Mouse (Mus musculus): ENCODE results near the gene Nop53. TPM values are rescaled to one million over a fixed set of nuclear protein-coding genes. Genes with fewer than 3 reads are reported as not detected.

Nop53 gene
- total RNA-seq (2021): 100 to 1,000 TPM in 1 of 2 experiments, 10 to 100 TPM in 1; 98.5 to 104 TPM

- DNase-seq (ENCODE audit: low spot score in 2 of 2): peak; percentile 98
- intact Hi-C loops (cut with DNase I): loop anchor here (2.0 kb wide), 1 partner anchor 23 kb away; the partner anchor contains the start of gene Selenow
These were observed at the start of gene Nop53 for GRCm38 (mm10) chr7:15945721-15946536. Gene Nop53 (minus strand): TSS chr7:15946074.

GRCm38 (mm10) chr7:15993789-15994188 lies 47.9 kb upstream of the Nop53 start:
- DNase-seq (ENCODE audit: low spot score in 2 of 2): no peak
- intact Hi-C loops (cut with DNase I): no loop called here

DNA sequence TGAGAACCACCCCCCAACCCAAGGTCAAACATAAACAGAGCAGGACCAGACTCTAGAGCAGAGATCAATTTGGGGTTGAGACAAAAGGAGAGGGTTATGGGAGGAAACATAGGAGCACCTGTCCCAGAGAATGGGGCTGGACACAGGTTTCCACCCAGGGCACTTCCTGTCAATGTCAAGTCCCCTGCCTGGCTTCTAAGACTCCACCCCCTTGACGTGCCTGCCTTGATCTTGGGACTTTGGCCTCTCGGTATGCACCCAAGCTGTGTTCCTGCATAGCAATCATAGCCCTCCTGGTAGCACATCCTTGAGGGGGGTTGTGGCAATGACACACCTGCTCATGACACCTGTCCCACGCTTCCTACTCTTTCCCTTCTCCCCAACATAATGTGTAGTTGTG lies 47.3 kb upstream of the Nop53 start:
- DNase-seq (ENCODE audit: low spot score in 2 of 2): no peak
- intact Hi-C loops (cut with DNase I): no loop called here

DNA sequence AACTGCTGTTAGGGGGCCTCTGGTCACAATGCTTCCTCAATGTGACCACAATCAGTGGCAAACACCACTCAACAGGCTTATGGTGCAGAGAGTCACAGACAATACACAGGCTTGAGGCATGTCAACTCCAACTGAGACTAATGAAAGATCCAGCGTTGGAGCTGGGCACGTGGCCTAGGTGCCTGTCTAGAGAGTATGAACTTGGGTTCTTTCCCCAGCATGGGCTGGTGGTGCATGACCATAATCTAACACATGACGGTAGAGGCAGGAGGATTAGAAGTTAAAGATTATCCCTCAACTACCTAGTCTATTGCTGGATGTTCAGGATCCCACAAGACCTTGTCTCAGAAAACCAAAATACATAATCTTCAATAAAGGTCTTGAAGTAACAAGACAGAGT lies 45.9 kb upstream of the Nop53 start:
- intact Hi-C loops (cut with DNase I): no loop called here
- DNase-seq (ENCODE audit: low spot score in 2 of 2): no peak

GRCm38 (mm10) chr7:15987661-15988356 lies 41.9 kb upstream of the Nop53 start:
- intact Hi-C loops (cut with DNase I): loop anchor here (10.0 kb wide), 1 partner anchor 167 kb away; no protein-coding TSS in a partner anchor
- DNase-seq (ENCODE audit: low spot score in 2 of 2): peak in 1 of 2 experiments; percentile 47

DNA sequence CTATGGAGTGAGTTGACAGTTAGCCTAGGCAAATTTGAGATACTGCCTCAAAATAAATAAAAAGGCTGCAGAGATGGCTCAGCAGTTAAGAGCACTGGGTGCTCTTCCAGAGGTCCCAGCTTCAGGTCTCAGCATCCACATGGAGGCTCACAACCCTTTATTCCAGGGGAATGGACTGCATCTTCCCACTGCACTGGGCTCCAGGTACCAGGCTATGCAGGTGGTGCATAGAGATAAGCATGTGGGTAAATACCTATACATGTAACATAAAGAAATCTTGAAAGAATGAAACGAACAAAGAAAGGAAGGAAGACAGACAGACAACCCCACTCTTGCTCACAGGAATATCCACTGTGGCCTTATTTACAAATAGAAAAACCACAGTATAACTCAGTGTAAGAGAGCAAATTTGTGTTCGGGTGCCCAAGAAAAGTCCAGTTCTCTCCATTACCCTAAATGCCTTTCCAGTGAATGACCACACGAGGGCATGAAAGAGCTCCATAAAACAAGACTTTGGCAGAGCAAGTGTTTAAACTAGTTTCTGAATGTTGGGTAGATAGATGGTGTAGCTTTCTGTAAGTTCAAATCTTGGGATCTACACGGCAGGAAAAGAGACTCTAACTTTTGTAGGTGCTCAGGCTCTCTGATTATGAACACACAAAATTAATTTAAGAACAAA lies 37.0 kb upstream of the Nop53 start:
- peak; percentile 35 to 59 for DNase-seq (ENCODE audit: low spot score in 2 of 2)
- intact Hi-C loops (cut with DNase I): loop anchor here (1.0 to 10.0 kb wide), 2 partner anchors 69 to 172 kb away; no protein-coding TSS in a partner anchor

DNA sequence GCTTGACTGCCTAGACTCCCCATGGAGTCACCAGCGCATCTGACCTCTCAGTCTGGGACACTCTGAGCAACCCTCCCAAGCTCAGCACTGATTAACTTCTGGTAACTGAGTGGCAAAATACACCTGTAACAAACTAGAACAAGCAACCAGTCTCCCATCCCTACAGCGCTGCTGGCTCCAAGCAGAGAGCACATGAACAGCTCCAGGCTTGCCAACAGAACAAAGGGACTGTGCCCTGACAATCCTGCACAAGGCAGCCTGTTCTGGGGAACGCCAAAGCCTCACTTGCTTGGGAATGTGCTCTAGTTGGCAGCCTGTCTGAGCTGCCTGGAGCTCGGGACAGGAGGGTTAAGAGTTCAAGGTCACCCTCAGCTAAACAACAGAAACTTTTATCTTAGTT lies 35.7 kb upstream of the Nop53 start:
- intact Hi-C loops (cut with DNase I): loop anchor here (10.0 kb wide), 1 partner anchor 173 kb away; no protein-coding TSS in a partner anchor
- DNase-seq (ENCODE audit: low spot score in 2 of 2): no peak

- peak in 1 of 2 experiments; percentile 58 for DNase-seq (ENCODE audit: low spot score in 2 of 2)
- intact Hi-C loops (cut with DNase I): loop anchor here (10.0 kb wide), 1 partner anchor 175 kb away; no protein-coding TSS in a partner anchor
These were observed 34.4 kb upstream of the Nop53 start for GRCm38 (mm10) chr7:15980246-15980645.

- intact Hi-C loops (cut with DNase I): no loop called here
- peak in 1 of 2 experiments; percentile 35 for DNase-seq (ENCODE audit: low spot score in 2 of 2)
These were observed 30.0 kb upstream of the Nop53 start for GRCm38 (mm10) chr7:15975904-15976303.

DNA sequence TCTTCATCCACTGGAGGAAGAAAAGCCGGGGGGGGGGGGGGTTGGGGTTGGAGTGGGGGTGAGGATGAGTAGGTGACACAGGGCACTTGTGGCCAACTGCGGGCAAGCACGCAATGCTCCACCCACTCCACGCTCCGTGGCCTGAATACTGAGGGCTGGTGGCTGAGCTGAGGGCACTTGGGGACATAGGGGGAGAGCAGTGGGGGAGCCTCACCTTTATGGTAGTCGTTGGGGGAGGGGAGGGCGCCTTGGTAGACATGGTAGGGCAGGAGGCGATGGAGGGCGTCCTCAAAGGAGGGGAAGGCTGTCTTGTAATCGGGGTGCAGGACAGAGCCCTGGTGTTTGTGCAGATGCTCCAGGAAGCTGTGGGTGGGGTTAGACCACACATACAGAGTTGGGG lies 29.6 kb upstream of the Nop53 start:
- intact Hi-C loops (cut with DNase I): no loop called here
- DNase-seq (ENCODE audit: low spot score in 2 of 2): no peak

- peak; percentile 60 to 69 for DNase-seq (ENCODE audit: low spot score in 2 of 2)
- intact Hi-C loops (cut with DNase I): no loop called here
These were observed 28.8 kb upstream of the Nop53 start for GRCm38 (mm10) chr7:15974712-15975111.

- no peak for DNase-seq (ENCODE audit: low spot score in 2 of 2)
- intact Hi-C loops (cut with DNase I): no loop called here
These were observed 26.4 kb upstream of the Nop53 start for GRCm38 (mm10) chr7:15972247-15972646.

DNA sequence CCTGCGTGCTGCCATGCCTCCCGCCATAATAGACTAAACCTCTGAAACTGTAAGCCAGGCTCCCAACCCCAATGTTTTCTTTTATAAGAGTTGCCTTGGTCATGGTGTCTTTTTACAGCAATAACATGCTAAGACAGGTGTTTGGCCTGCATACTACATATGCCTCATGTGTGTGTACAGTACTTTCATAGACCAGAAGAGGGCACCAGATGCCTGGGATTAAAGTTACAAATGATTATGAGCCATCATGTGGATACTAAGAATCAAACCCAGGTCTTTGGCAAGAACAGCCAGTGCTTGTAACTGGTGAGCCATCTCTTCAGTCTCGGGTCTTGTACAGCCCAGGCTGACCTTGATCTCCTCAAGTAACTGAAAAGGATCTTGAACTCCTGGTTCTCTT lies 23.8 kb upstream of the Nop53 start:
- intact Hi-C loops (cut with DNase I): no loop called here
- DNase-seq (ENCODE audit: low spot score in 2 of 2): no peak

- intact Hi-C loops (cut with DNase I): no loop called here
- DNase-seq (ENCODE audit: low spot score in 2 of 2): no peak
These were observed 22.4 kb upstream of the Nop53 start for GRCm38 (mm10) chr7:15968322-15968721.

DNA sequence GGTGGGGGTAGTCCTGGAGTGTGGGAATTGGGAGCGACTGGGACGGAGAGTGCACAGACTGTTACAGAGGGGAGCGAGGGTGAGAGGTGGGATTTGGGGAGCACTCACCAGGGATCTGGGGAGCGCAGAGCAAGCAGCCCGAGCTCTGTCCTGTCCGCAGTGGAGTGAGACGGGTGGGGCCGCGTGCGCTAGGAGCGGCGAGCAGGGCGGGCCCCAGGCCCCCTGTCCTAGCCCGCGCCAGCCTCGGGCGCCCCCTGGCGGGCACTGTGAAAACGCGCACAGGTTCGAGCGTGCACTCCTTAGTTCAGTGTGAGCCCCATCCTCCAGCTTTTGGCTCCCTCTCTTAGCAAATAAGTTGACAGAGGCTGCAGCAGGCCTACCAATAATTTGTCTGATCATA lies 21.4 kb upstream of the Nop53 start, which contains the start of gene Ehd2:
TSS of gene Ehd2 (minus strand) at position 256 of the 400 bp plus-strand sequence.
- intact Hi-C loops (cut with DNase I): loop anchor here (1.0 kb wide), 1 partner anchor 19 kb away; no protein-coding TSS in a partner anchor
- peak; percentile 35 to 45 for DNase-seq (ENCODE audit: low spot score in 2 of 2)

GRCm38 (mm10) chr7:15966489-15966888 lies 20.6 kb upstream of the Nop53 start:
- DNase-seq (ENCODE audit: low spot score in 2 of 2): no peak
- intact Hi-C loops (cut with DNase I): no loop called here

GRCm38 (mm10) chr7:15963798-15964652 lies 18.2 kb upstream of the Nop53 start:
- DNase-seq (ENCODE audit: low spot score in 2 of 2): no peak
- intact Hi-C loops (cut with DNase I): no loop called here

DNA sequence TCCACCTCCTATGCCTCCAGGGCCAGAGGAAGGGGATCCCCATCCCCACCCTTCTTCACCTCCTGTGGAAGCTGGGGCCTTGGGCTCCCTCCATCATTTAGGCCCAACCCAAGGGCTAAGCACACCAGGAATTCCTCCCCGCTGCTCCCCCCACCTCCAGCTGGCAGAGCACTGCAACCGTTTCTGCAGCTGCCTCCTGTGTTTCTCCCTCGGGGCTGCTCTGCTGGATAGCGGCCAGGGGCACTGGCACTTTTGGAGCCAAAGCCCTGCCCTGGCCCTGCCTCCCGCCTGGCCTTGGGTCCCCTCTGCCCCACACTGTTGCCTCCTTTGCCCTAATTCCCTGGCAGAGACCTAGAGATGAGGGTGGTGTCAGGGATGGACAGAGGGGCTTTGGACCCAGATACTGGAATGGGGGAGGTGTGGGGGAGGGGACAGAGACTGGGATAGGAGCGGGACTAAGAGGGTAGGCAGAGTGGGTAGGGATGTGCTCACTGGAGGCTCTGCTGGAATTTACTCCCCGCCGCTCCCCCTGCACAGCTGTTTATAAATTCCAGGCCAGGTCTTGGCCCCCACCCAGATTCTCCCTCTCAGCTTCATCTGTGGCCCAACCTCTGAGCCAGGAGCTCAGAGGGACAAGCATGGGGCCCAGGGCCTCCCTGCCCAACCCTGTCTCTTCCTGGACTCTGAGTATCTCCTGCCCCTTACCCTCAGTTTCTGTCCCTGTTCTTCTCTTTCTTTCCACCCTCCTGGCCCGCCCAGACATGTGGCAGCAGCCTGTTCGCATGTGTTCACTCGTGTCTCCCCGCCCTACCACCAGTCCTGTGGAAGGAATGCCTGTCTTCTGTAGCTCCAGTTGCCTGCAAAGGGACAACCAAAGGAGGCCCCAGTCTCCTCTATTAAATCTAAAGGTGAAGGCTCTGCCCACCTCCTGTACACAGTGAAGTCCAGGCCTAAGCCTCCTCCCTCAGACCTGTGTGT lies 16.7 kb upstream of the Nop53 start:
- DNase-seq (ENCODE audit: low spot score in 2 of 2): peak; percentile 23 to 42
- intact Hi-C loops (cut with DNase I): no loop called here
